11 mouse cellular contexts compared by ENCODE assay signal in the genomic region with DNA sequence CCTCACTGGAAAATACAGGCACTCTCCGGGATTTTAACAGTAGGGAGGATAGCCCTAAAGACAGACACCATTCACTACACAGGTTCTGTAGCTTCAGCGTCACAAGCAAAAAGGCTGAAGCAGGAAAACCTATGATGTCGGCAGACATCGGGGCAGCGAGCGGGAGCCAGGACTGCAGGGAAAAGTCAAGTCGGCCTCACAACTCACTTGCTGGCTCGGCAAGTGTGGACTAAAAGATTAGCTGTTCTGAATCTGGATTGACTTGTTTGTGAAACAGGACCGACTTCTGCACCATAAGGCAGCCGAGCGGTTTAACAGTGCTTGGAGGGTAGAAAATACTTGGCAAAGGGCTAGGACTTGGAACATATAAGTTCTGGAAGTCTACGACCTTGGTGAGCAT. TPM values are rescaled to one million over a fixed set of nuclear protein-coding genes. Genes with fewer than 3 reads are reported as not detected.
DNase-seq lines count a peak whose midpoint lies in the region; ATAC-seq and TF ChIP-seq lines count a peak whose summit lies in the region.
"Had no signal": no experiment of that assay in that cellular context is flagged by ENCODE, and none has a peak within 500 bp of the region (broad histone marks: within the 10 kb centered on the region; RNA-seq: fewer than 3 reads in every experiment).

No protein-coding gene starts in this region.

- H3K36me3 ChIP-seq in liver, embryonic 13.5 days: peaks cover 18% of the 10 kb centered on the region
- H3K36me3 ChIP-seq in liver, embryonic 11.5 days (ENCODE audit: control insufficient read depth, insufficient read depth, low read length): no peaks in the 10 kb centered on the region
- H3K36me3 ChIP-seq: hindbrain, embryonic 15.5 days; neural tube, embryonic 12.5 days had no signal

- no peak for TF ChIP-seq CTCF in gastrocnemius, adult 2 months (IDR thresholded peaks at IDR 0.05)

- peak overlapping the region; percentile 65; the same call in 1 of the 2 replicates for H3K4me2 ChIP-seq in liver, embryonic 13.5 days
- no peak overlapping the region for H3K4me2 ChIP-seq in liver, embryonic 11.5 days

- peaks cover 21% of the 10 kb centered on the region for H3K27me3 ChIP-seq in liver, embryonic 13.5 days
- peaks cover 2% of the 10 kb centered on the region; the same call in 1 of the 2 replicates for H3K27me3 ChIP-seq in liver, embryonic 11.5 days (replicated peaks; ENCODE audit: control insufficient read depth, insufficient read depth, low read length)

- ATAC-seq in liver, embryonic 13.5 days (ENCODE audit: low read depth): no peak
- no peak for ATAC-seq in liver, embryonic 11.5 days (replicated peaks; ENCODE audit: low FRiP score)
- no peak for ATAC-seq in megakaryocyte, adult 5-6 weeks (ENCODE audit: poor library complexity, severe bottlenecking)

- peaks cover 56% of the 10 kb centered on the region for H3K4me1 ChIP-seq in liver, embryonic 13.5 days (replicated peaks)
- H3K4me1 ChIP-seq in liver, embryonic 11.5 days (replicated peaks; ENCODE audit: control insufficient read depth, insufficient read depth, low read length): peaks cover 22% of the 10 kb centered on the region
- H3K4me1 ChIP-seq in brown adipose tissue, adult 24 weeks (ENCODE audit: control insufficient read depth, insufficient read depth, insufficient read length, low read length): peaks cover 19% of the 10 kb centered on the region

- peak overlapping the region; percentile 94 for H3K27ac ChIP-seq in gastrocnemius, adult 2 months
- no peak overlapping the region for H3K27ac ChIP-seq in liver, embryonic 13.5 days
- no peak overlapping the region for H3K27ac ChIP-seq in liver, embryonic 11.5 days (ENCODE audit: low read depth, low read length)
- peak overlapping the region; percentile 60 for H3K27ac ChIP-seq in brown adipose tissue, adult 24 weeks (replicated peaks; ENCODE audit: low read depth, low read length)
- H3K27ac ChIP-seq: hindbrain, embryonic 15.5 days; neural tube, embryonic 12.5 days had no signal

- peak overlapping the region; percentile 70 for H3K4me3 ChIP-seq in gastrocnemius, adult 2 months
- H3K4me3 ChIP-seq in liver, embryonic 13.5 days (replicated peaks): no peak overlapping the region
- no peak overlapping the region for H3K4me3 ChIP-seq in liver, embryonic 11.5 days (ENCODE audit: low read depth, low read length)
- no peak overlapping the region; the same call in 1 of the 2 replicates for H3K4me3 ChIP-seq in brown adipose tissue, adult 24 weeks (ENCODE audit: insufficient read depth, low read depth, low read length)

- 69% methylated on average over 12 of the region's 12 CpGs for WGBS in liver, embryonic 13.5 days (ENCODE audit: insufficient replicate concordance)
- 58% methylated on average over 12 of the region's 12 CpGs for WGBS in liver, embryonic 11.5 days

- 0 out of 2 replicates have a peak overlapping the region, but pooled peaks have one; percentile 59 for H3K9ac ChIP-seq in liver, embryonic 13.5 days
- H3K9ac ChIP-seq in liver, embryonic 11.5 days (ENCODE audit: low read depth, low read length): no peak overlapping the region

- H3K9me3 ChIP-seq in liver, embryonic 13.5 days (replicated peaks): no peaks in the 10 kb centered on the region
- no peaks in the 10 kb centered on the region for H3K9me3 ChIP-seq in liver, embryonic 11.5 days (ENCODE audit: control insufficient read depth, low read length)
- H3K9me3 ChIP-seq: hindbrain, embryonic 15.5 days; neural tube, embryonic 12.5 days had no signal

- DNase-seq in gastrocnemius, adult 2 months: no peak
- DNase-seq in gastrocnemius, postnatal 14 days: no peak
- no peak for DNase-seq in liver, embryonic 13.5 days
- DNase-seq in liver, embryonic 11.5 days (ENCODE audit: low spot score): no peak
- DNase-seq in heart, postnatal 4 days: peak; percentile 29
- no peak for DNase-seq in layer of hippocampus, adult 18-20 months (ENCODE audit: low spot score in 2 of 2)
- DNase-seq: spleen, adult 18-20 months had no signal

- intact Hi-C loops in gastrocnemius, adult 2 months (cut with DNase I): no loop called here
- intact Hi-C loops in gastrocnemius, postnatal 14 days (cut with DNase I; ENCODE audit: low total_unique reads): no loop called here

RNA-seq across cellular contexts. Expression of a gene that starts 3.0 kb away (rescaled TPM):
- total RNA-seq in gastrocnemius, adult 2 months (2021): 10 to 100 TPM; 18.6 to 21.8 TPM
- total RNA-seq in gastrocnemius, postnatal 14 days (2021): 10 to 100 TPM; 20.7 to 21.5 TPM
- polyA plus RNA-seq in liver, embryonic 13.5 days (2015; fragmentation: Nextera tagmentation; extraction: Ambion mirVana): 2.6 and 3.0 TPM in 2 replicates
- 4.6 and 6.1 TPM in 2 replicates for polyA plus RNA-seq in liver, embryonic 11.5 days (2014; fragmentation: Nextera tagmentation; extraction: Ambion mirVana)
- polyA plus RNA-seq in brown adipose tissue, adult 24 weeks (2012; ENCODE audit: insufficient read depth, insufficient read length, missing spikeins): 36.0 and 40.8 TPM in 2 replicates
- 10 to 100 TPM; 14.8 to 15.7 TPM for total RNA-seq in heart, postnatal 4 days (2021)
- total RNA-seq in megakaryocyte, adult 5-6 weeks (2015): 10.1 TPM in 2 replicates
- total RNA-seq in megakaryocyte, adult 5-6 weeks (2017): 17.0 and 24.6 TPM in 2 replicates
- 10 to 100 TPM; 53.7 to 57.3 TPM for total RNA-seq in layer of hippocampus, adult 18-20 months (2021)

RNA-seq across cellular contexts. Expression of a gene that starts 11.5 kb away (rescaled TPM):
- total RNA-seq in gastrocnemius, adult 2 months (2021): 10 to 100 TPM; 24.2 to 28.6 TPM
- 10 to 100 TPM; 30.0 to 35.7 TPM for total RNA-seq in gastrocnemius, postnatal 14 days (2021)
- 60.4 and 62.2 TPM in 2 replicates for polyA plus RNA-seq in liver, embryonic 13.5 days (2015; fragmentation: Nextera tagmentation; extraction: Ambion mirVana)
- 24.5 and 30.7 TPM in 2 replicates for polyA plus RNA-seq in liver, embryonic 11.5 days (2014; fragmentation: Nextera tagmentation; extraction: Ambion mirVana)
- polyA plus RNA-seq in brown adipose tissue, adult 24 weeks (2012; ENCODE audit: insufficient read depth, insufficient read length, missing spikeins): 95.3 and 183 TPM in 2 replicates
- total RNA-seq in heart, postnatal 4 days (2021): 10 to 100 TPM; 25.9 to 29.2 TPM
- 3.2 and 6.2 TPM in 2 replicates for total RNA-seq in megakaryocyte, adult 5-6 weeks (2015)
- 9.3 and 9.4 TPM in 2 replicates for total RNA-seq in megakaryocyte, adult 5-6 weeks (2017)
- total RNA-seq in layer of hippocampus, adult 18-20 months (2021): 10 to 100 TPM; 75.1 to 90.2 TPM

RNA-seq across cellular contexts. Expression of a gene that starts 11.5 kb away (rescaled TPM):
- 1 to 10 TPM; 4.6 to 5.9 TPM for total RNA-seq in gastrocnemius, adult 2 months (2021)
- total RNA-seq in gastrocnemius, postnatal 14 days (2021): 1 to 10 TPM; 4.5 TPM
- 0.28 and 0.50 TPM in 2 replicates for polyA plus RNA-seq in liver, embryonic 13.5 days (2015; fragmentation: Nextera tagmentation; extraction: Ambion mirVana)
- polyA plus RNA-seq in liver, embryonic 11.5 days (2014; fragmentation: Nextera tagmentation; extraction: Ambion mirVana): 1.1 and 1.3 TPM in 2 replicates
- 6.1 and 6.2 TPM in 2 replicates for polyA plus RNA-seq in brown adipose tissue, adult 24 weeks (2012; ENCODE audit: insufficient read depth, insufficient read length, missing spikeins)
- 10 to 100 TPM; 28.0 to 34.8 TPM for total RNA-seq in heart, postnatal 4 days (2021)
- not detected in 2 replicates for total RNA-seq in megakaryocyte, adult 5-6 weeks (2015)
- total RNA-seq in megakaryocyte, adult 5-6 weeks (2017): not detected in 2 replicates
- 10 to 100 TPM; 11.0 TPM for total RNA-seq in layer of hippocampus, adult 18-20 months (2021)

RNA-seq across cellular contexts. Expression of a gene that starts 19.2 kb away (rescaled TPM):
- total RNA-seq in gastrocnemius, adult 2 months (2021): 1 to 10 TPM; 2.0 to 3.6 TPM
- total RNA-seq in gastrocnemius, postnatal 14 days (2021): 1 to 10 TPM; 2.7 to 3.8 TPM
- 6.3 and 7.7 TPM in 2 replicates for polyA plus RNA-seq in liver, embryonic 13.5 days (2015; fragmentation: Nextera tagmentation; extraction: Ambion mirVana)
- polyA plus RNA-seq in liver, embryonic 11.5 days (2014; fragmentation: Nextera tagmentation; extraction: Ambion mirVana): 11.9 and 13.8 TPM in 2 replicates
- 3.2 and 4.2 TPM in 2 replicates for polyA plus RNA-seq in brown adipose tissue, adult 24 weeks (2012; ENCODE audit: insufficient read depth, insufficient read length, missing spikeins)
- total RNA-seq in heart, postnatal 4 days (2021): 1 to 10 TPM; 4.2 to 4.8 TPM
- total RNA-seq in megakaryocyte, adult 5-6 weeks (2015): 0.25 and 1.8 TPM in 2 replicates
- 1.0 and 2.1 TPM in 2 replicates for total RNA-seq in megakaryocyte, adult 5-6 weeks (2017)
- 10 to 100 TPM; 11.2 to 12.5 TPM for total RNA-seq in layer of hippocampus, adult 18-20 months (2021)

RNA-seq across cellular contexts. Expression of a gene that starts 57.9 kb away (rescaled TPM):
- total RNA-seq in gastrocnemius, adult 2 months (2021): 1 to 10 TPM; 4.2 to 5.7 TPM
- 1 to 10 TPM; 6.7 to 7.3 TPM for total RNA-seq in gastrocnemius, postnatal 14 days (2021)
- polyA plus RNA-seq in liver, embryonic 13.5 days (2015; fragmentation: Nextera tagmentation; extraction: Ambion mirVana): 3.0 TPM in 2 replicates
- polyA plus RNA-seq in liver, embryonic 11.5 days (2014; fragmentation: Nextera tagmentation; extraction: Ambion mirVana): 6.3 and 6.9 TPM in 2 replicates
- polyA plus RNA-seq in brown adipose tissue, adult 24 weeks (2012; ENCODE audit: insufficient read depth, insufficient read length, missing spikeins): 2.8 and 3.8 TPM in 2 replicates
- 1 to 10 TPM; 7.4 to 8.6 TPM for total RNA-seq in heart, postnatal 4 days (2021)
- total RNA-seq in megakaryocyte, adult 5-6 weeks (2015): 387 and 407 TPM in 2 replicates
- total RNA-seq in megakaryocyte, adult 5-6 weeks (2017): 126 and 152 TPM in 2 replicates
- 100 to 1,000 TPM; 132 to 148 TPM for total RNA-seq in layer of hippocampus, adult 18-20 months (2021)

Comparison
In these comparisons a context has a peak if more than half of its experiments do, and no peak if none do; other contexts are left out.
1. H3K27ac ChIP-seq: peak in gastrocnemius, adult 2 months (single experiment) and brown adipose tissue, adult 24 weeks (single experiment); none in liver, embryonic 13.5 days (single experiment) and liver, embryonic 11.5 days (single experiment).
2. RNA of a gene that starts 11.5 kb away (total RNA-seq): 28.0 to 34.8 TPM in heart, postnatal 4 days, 11.0 TPM in layer of hippocampus, adult 18-20 months, 4.6 to 5.9 TPM in gastrocnemius, adult 2 months and 4.5 TPM in gastrocnemius, postnatal 14 days; not detected in megakaryocyte, adult 5-6 weeks; every median in the first group is over 4 times any median in the second.